Mouse (Mus musculus): Measurements from ENCODE around the gene Skap2.

DNA sequence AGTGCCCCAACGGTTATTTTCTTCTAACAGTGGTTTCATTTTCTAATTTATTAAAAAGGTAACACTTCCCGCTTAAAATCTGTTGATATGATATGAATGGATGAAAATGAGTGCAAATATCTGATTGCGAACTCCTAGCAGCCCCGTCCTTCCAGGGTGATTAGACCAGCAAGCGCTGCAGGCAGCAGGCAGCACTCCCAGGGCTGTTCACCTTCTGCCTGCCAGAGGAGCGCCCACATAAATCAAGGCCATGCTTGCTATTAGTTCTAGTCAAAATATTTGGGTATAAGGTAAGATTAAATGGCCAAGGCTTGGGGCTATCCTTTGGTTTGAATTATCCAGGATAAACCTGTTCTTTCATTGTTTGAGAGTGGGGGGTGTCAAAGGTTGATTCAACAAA is 3.0 kb downstream of the Skap2 start:
- TF ChIP-seq E2F4 (IDR thresholded peaks at IDR 0.05; ENCODE audit: insufficient read depth) (no peak), MYOD1 (IDR thresholded peaks at IDR 0.05; ENCODE audit: control insufficient read depth in 1 of 3, insufficient read length in 2 of 3, low read depth in 2 of 3) (no peak), USF1 (IDR thresholded peaks at IDR 0.05; ENCODE audit: low read depth) (no peak), MAX (IDR thresholded peaks at IDR 0.05; ENCODE audit: low read depth) (no peak)

All from myocyte (in vitro differentiated cells).